Mouse (Mus musculus) layer of hippocampus, adult 18-20 months (tissue): ENCODE measurements at regions not wholly inside any gene's neighbourhood (a gene's known extent, or its start where the extent isn't known, plus 50 kb on each side); places are given as distances from the start of the nearest gene placed in this dataset.

Source experiments
- DNase-seq, 2 experiments: peaks; one replicate each; pipeline ENCODE4 v3.0.0; 2022; ENCODE audit warnings: low spot score in 2 of 2

GRCm38 (mm10) chr15:68866471-68866870 lies 2365.8 kb upstream of the Lrrc6 start:
- no peak for DNase-seq

GRCm38 (mm10) chr15:68864234-68864633 lies 2363.5 kb upstream of the Lrrc6 start:
- peak in 1 of 2 experiments; percentile 8 for DNase-seq
